Mouse (Mus musculus) ES-Bruce4 (cell line): ENCODE results near the gene M1ap. TPM values are rescaled to one million over a fixed set of nuclear protein-coding genes. Genes with fewer than 3 reads are reported as not detected.
A peak's percentile ranks its signal among the peaks of the same experiment; 100 is the strongest.

Experiments used
- H3K27ac ChIP-seq: 2 replicates; pipeline ENCODE4 v1.5.1; 2012; ENCODE audit warnings: low read length, inconsistent platforms; ENCODE audit not compliant: insufficient read depth
- H3K27me3 ChIP-seq: 2 replicates; pipeline ENCODE4 v1.6.1; 2012; ENCODE audit warnings: mild to moderate bottlenecking, low read length, inconsistent platforms; ENCODE audit not compliant: control insufficient read depth, poor library complexity, insufficient read depth, severe bottlenecking
- H3K36me3 ChIP-seq: 2 replicates; pipeline ENCODE4 v1.6.1; 2012; ENCODE audit warnings: inconsistent platforms, mild to moderate bottlenecking, low read length, moderate library complexity; ENCODE audit not compliant: control insufficient read depth, poor library complexity, insufficient read depth, severe bottlenecking
- H3K4me1 ChIP-seq: one replicate; pipeline ENCODE4 v1.8.1; 2011; ENCODE audit warnings: low read length; ENCODE audit not compliant: control insufficient read depth, insufficient read depth
- H3K4me3 ChIP-seq: 2 replicates; pipeline ENCODE4 v1.5.1; 2011; ENCODE audit warnings: low read depth, mild to moderate bottlenecking, low read length
- H3K9ac ChIP-seq: 2 replicates; pipeline ENCODE4 v1.6.1; 2012; ENCODE audit warnings: low read depth, mild to moderate bottlenecking, inconsistent platforms; ENCODE audit not compliant: poor library complexity, severe bottlenecking
- H3K9me3 ChIP-seq: replicated peaks from 2 replicates; pipeline ENCODE4 v1.6.1; 2012; ENCODE audit warnings: mild to moderate bottlenecking, low read length, inconsistent platforms; ENCODE audit not compliant: control insufficient read depth, poor library complexity, insufficient read depth, severe bottlenecking
- CTCF ChIP-seq: IDR thresholded peaks from one replicate; pipeline ENCODE4 v1.8.1; 2011; ENCODE audit warnings: low read depth, low read length
- EP300 ChIP-seq: IDR thresholded peaks from 2 replicates; pipeline ENCODE4 v1.6.1; 2011; ENCODE audit warnings: low read depth, low read length; ENCODE audit not compliant: insufficient read depth
- POLR2A ChIP-seq: IDR thresholded peaks from one replicate; pipeline ENCODE4 v1.8.1; 2011; ENCODE audit warnings: low read length; ENCODE audit not compliant: insufficient read depth
- polyA plus RNA-seq: library from polyadenylated mRNA; stranded (reverse); fragments of >200 nt; gene quantifications from 2 replicates; pipeline ENCODE4 v1.2.4, GENCODE M21; 2011; ENCODE audit warnings: low read depth; ENCODE audit not compliant: missing spikeins, insufficient read depth, insufficient read length

Gene M1ap
- 2.2 and 2.3 TPM in 2 replicates for polyA plus RNA-seq

GRCm38 (mm10) chr6:82946651-82947050 lies at the start of gene M1ap:
Gene M1ap, plus strand, starts transcription at chr6:82946902.
- no peak for TF ChIP-seq CTCF
- no peak for TF ChIP-seq POLR2A
- no peak for TF ChIP-seq EP300
- no peaks in the 10 kb centered on the region for H3K27me3 ChIP-seq
- no peak within 1 kb of the TSS for H3K9ac ChIP-seq
- H3K4me3 ChIP-seq = peak within 1 kb of the TSS; percentile 12
- H3K9me3 ChIP-seq = no peaks in the 10 kb centered on the region
- H3K36me3 ChIP-seq = no peaks in the 10 kb centered on the region
- no peaks in the 10 kb centered on the region for H3K4me1 ChIP-seq
- H3K27ac ChIP-seq = no peak within 1 kb of the TSS

GRCm38 (mm10) chr6:82897311-82897710 lies 49.4 kb upstream of the M1ap start:
- Histone ChIP-seq H3K9ac (no peak overlapping the region), H3K27ac (no peak overlapping the region), H3K4me3 (no peak overlapping the region), H3K27me3 (no peaks in the 10 kb centered on the region), H3K4me1 (no peaks in the 10 kb centered on the region), H3K36me3 (no peaks in the 10 kb centered on the region), H3K9me3 (no peaks in the 10 kb centered on the region)
- TF ChIP-seq CTCF (no peak), EP300 (no peak), POLR2A (no peak)

- Histone ChIP-seq H3K4me3 (no peak overlapping the region), H3K4me1 (no peaks in the 10 kb centered on the region), H3K9me3 (no peaks in the 10 kb centered on the region), H3K27me3 (no peaks in the 10 kb centered on the region), H3K9ac (no peak overlapping the region), H3K36me3 (no peaks in the 10 kb centered on the region), H3K27ac (no peak overlapping the region)
- TF ChIP-seq POLR2A (no peak), CTCF (no peak), EP300 (no peak)
These were observed 48.5 kb upstream of the M1ap start for GRCm38 (mm10) chr6:82898227-82898626.

- Histone ChIP-seq H3K9me3 (no peaks in the 10 kb centered on the region), H3K27ac (no peak overlapping the region), H3K4me3 (no peak overlapping the region), H3K27me3 (no peaks in the 10 kb centered on the region), H3K9ac (no peak overlapping the region), H3K4me1 (no peaks in the 10 kb centered on the region), H3K36me3 (no peaks in the 10 kb centered on the region)
- TF ChIP-seq CTCF (no peak), POLR2A (no peak), EP300 (no peak)
These were observed 48.0 kb upstream of the M1ap start for GRCm38 (mm10) chr6:82898745-82899144.

GRCm38 (mm10) chr6:82902559-82902958 lies 44.1 kb upstream of the M1ap start:
- no peak overlapping the region for H3K27ac ChIP-seq
- no peak for TF ChIP-seq POLR2A
- TF ChIP-seq EP300 = no peak
- TF ChIP-seq CTCF = no peak
- no peaks in the 10 kb centered on the region for H3K36me3 ChIP-seq
- no peaks in the 10 kb centered on the region for H3K27me3 ChIP-seq
- no peaks in the 10 kb centered on the region for H3K9me3 ChIP-seq
- no peak overlapping the region for H3K4me3 ChIP-seq
- H3K9ac ChIP-seq = no peak overlapping the region
- H3K4me1 ChIP-seq = no peaks in the 10 kb centered on the region

- Histone ChIP-seq H3K9ac (no peak overlapping the region), H3K4me3 (no peak overlapping the region), H3K36me3 (no peaks in the 10 kb centered on the region), H3K9me3 (no peaks in the 10 kb centered on the region), H3K27ac (no peak overlapping the region), H3K27me3 (no peaks in the 10 kb centered on the region), H3K4me1 (no peaks in the 10 kb centered on the region)
- TF ChIP-seq CTCF = no peak
- no peak for TF ChIP-seq POLR2A
- no peak for TF ChIP-seq EP300
These were observed 39.7 kb upstream of the M1ap start for GRCm38 (mm10) chr6:82906985-82907384.
